Mouse (Mus musculus) testis, adult 2 months (tissue): Measurements from ENCODE around the gene Grin2c.

Experiments used
- CTCF ChIP-seq: fragments of 200-500 bp; IDR thresholded peaks from 2 replicates; pipeline ENCODE4 v1.5.1; 2012; ENCODE audit warnings: low read depth, mild to moderate bottlenecking, inconsistent platforms, low read length, moderate library complexity; ENCODE audit not compliant: control insufficient read depth, insufficient read depth, insufficient replicate concordance
- POLR2A ChIP-seq: fragments of 200-500 bp; IDR thresholded peaks from 2 replicates; pipeline ENCODE4 v1.6.1; 2012; ENCODE audit warnings: low read depth, mild to moderate bottlenecking, inconsistent platforms, low read length, moderate library complexity; ENCODE audit not compliant: control insufficient read depth

DNA sequence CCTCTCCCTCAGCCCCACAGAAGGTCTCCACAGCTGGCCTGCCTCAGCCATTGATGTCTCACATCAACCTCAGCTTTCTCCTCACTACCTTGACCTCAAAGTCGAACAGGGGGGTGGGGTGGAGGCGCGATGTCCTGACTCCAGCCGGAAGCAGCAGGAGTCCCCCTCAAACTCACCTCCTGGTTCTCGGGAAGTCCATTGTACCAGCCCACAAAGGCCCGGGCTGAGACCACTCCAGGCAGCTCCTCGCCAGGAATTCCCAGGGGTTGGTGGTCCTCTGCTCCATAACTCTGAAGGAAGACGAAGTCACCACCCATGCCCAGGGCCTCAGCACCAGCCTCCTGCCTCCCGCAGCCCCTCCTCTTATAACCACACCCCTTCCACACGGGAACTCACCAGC is 4.4 kb upstream of the Grin2c start:
- TF ChIP-seq POLR2A, result no peak
- no peak for TF ChIP-seq CTCF
